Mouse (Mus musculus): ENCODE measurements around the gene Amz2.
A peak's percentile ranks its signal among the peaks of the same experiment; 100 is the strongest.

Amz2 gene

GRCm38 (mm10) chr11:109494890-109495770, 69.4 kb downstream of the Amz2 start:
- DNase-seq (ENCODE audit: low read depth, low spot score), result no peak

- no peak for DNase-seq (ENCODE audit: low read depth, low spot score)
Measured at GRCm38 (mm10) chr11:109495771-109496474, 70.2 kb downstream of the Amz2 start.

- no peak for DNase-seq (ENCODE audit: low read depth, low spot score)
Measured at GRCm38 (mm10) chr11:109496475-109496993, 70.8 kb downstream of the Amz2 start.

- peak; percentile 20 for DNase-seq (ENCODE audit: low read depth, low spot score)
Measured at GRCm38 (mm10) chr11:109496996-109497714, 71.4 kb downstream of the Amz2 start.

GRCm38 (mm10) chr11:109497990-109498389, 72.2 kb downstream of the Amz2 start:
- DNase-seq (ENCODE audit: low read depth, low spot score), result no peak

GRCm38 (mm10) chr11:109500206-109500605, 74.5 kb downstream of the Amz2 start:
- DNase-seq (ENCODE audit: low read depth, low spot score), result no peak

Measured in brain, embryonic 18.5 days (tissue).